In genomic region chr17:83288143-83288492, GRCm38 (mm10) we compare ENCODE assay signal across 10 mouse cellular contexts.
A peak's percentile ranks its signal among the peaks of the same experiment; 100 is the strongest.
DNase-seq lines count a peak whose midpoint lies in the region; ATAC-seq and TF ChIP-seq lines count a peak whose summit lies in the region.
"Had no signal": no experiment of that assay in that cellular context is flagged by ENCODE, and none has a peak within 500 bp of the region (broad histone marks: within the 10 kb centered on the region; RNA-seq: fewer than 3 reads in every experiment).

No protein-coding gene starts in this region.

- H3K9ac ChIP-seq in lung, embryonic 14.5 days: no peak overlapping the region
- H3K9ac ChIP-seq in forebrain, embryonic 16.5 days (replicated peaks; ENCODE audit: low read depth, low read length): no peak overlapping the region; the same call in 1 of the 2 replicates
- no peak overlapping the region for H3K9ac ChIP-seq in hindbrain, embryonic 11.5 days (ENCODE audit: low read depth, low read length)

- H3K4me3 ChIP-seq in lung, embryonic 14.5 days (ENCODE audit: low read depth, low read length): no peak overlapping the region
- H3K4me3 ChIP-seq in lung, adult 2 months (replicated peaks; ENCODE audit: extremely low read depth, low read depth, low read length): no peak overlapping the region
- H3K4me3 ChIP-seq in forebrain, embryonic 16.5 days (replicated peaks; ENCODE audit: low read length): no peak overlapping the region
- H3K4me3 ChIP-seq in hindbrain, embryonic 11.5 days (ENCODE audit: low read depth, low read length): no peak overlapping the region
- no peak overlapping the region for H3K4me3 ChIP-seq in midbrain, embryonic 10.5 days
- H3K4me3 ChIP-seq: erythroblast, embryonic 14.5 days; megakaryocyte, embryonic 14.5 days had no signal

- H3K27me3 ChIP-seq in lung, embryonic 14.5 days (ENCODE audit: insufficient read depth, low read length): no peaks in the 10 kb centered on the region
- no peaks in the 10 kb centered on the region for H3K27me3 ChIP-seq in forebrain, embryonic 16.5 days (replicated peaks; ENCODE audit: control insufficient read depth, insufficient read depth, low read length)
- no peaks in the 10 kb centered on the region for H3K27me3 ChIP-seq in hindbrain, embryonic 11.5 days (ENCODE audit: control insufficient read depth, insufficient read depth, low read length)
- no peaks in the 10 kb centered on the region for H3K27me3 ChIP-seq in midbrain, embryonic 10.5 days (ENCODE audit: low read depth, poor library complexity, severe bottlenecking)

- no peak for TF ChIP-seq POLR2A in lung, adult 2 months (IDR thresholded peaks at IDR 0.05; ENCODE audit: borderline replicate concordance, extremely low read depth, low read depth, low read length)

- H3K9me3 ChIP-seq in lung, embryonic 14.5 days (ENCODE audit: low read depth, low read length): no peaks in the 10 kb centered on the region
- H3K9me3 ChIP-seq in forebrain, embryonic 16.5 days (ENCODE audit: control insufficient read depth, low read length): no peaks in the 10 kb centered on the region
- no peaks in the 10 kb centered on the region for H3K9me3 ChIP-seq in hindbrain, embryonic 11.5 days (ENCODE audit: control insufficient read depth, low read length)
- H3K9me3 ChIP-seq in midbrain, embryonic 10.5 days (replicated peaks): no peaks in the 10 kb centered on the region
- H3K9me3 ChIP-seq: megakaryocyte, embryonic 14.5 days had no signal

- no peak overlapping the region for H3K4me2 ChIP-seq in lung, embryonic 14.5 days
- no peak overlapping the region for H3K4me2 ChIP-seq in forebrain, embryonic 16.5 days (ENCODE audit: low read length)
- H3K4me2 ChIP-seq in hindbrain, embryonic 11.5 days (replicated peaks; ENCODE audit: low read depth, low read length): no peak overlapping the region

- no peak for TF ChIP-seq CTCF in lung, embryonic 14.5 days (IDR thresholded peaks at IDR 0.05; ENCODE audit: low read depth)
- no peak for TF ChIP-seq CTCF in lung, adult 2 months (IDR thresholded peaks at IDR 0.05; ENCODE audit: insufficient read depth, low read length)

- no peaks in the 10 kb centered on the region for H3K36me3 ChIP-seq in lung, embryonic 14.5 days (ENCODE audit: insufficient read depth)
- H3K36me3 ChIP-seq in forebrain, embryonic 16.5 days (ENCODE audit: control insufficient read depth, insufficient read depth): no peaks in the 10 kb centered on the region
- H3K36me3 ChIP-seq in hindbrain, embryonic 11.5 days (ENCODE audit: control insufficient read depth, insufficient read depth, low read length): no peaks in the 10 kb centered on the region
- H3K36me3 ChIP-seq in midbrain, embryonic 10.5 days: no peaks in the 10 kb centered on the region

- no peak overlapping the region for H3K27ac ChIP-seq in lung, embryonic 14.5 days (ENCODE audit: low read depth)
- H3K27ac ChIP-seq in forebrain, embryonic 16.5 days (ENCODE audit: low read length): peak overlapping the region; percentile 19
- H3K27ac ChIP-seq in hindbrain, embryonic 11.5 days (ENCODE audit: low read depth, low read length): peak overlapping the region; percentile 7; the same call in 1 of the 2 replicates
- H3K27ac ChIP-seq in midbrain, embryonic 10.5 days (replicated peaks): peak overlapping the region; percentile 63

- peak; percentile 79; the same call in 1 of the 2 replicates for ATAC-seq in lung, embryonic 14.5 days (ENCODE audit: insufficient read depth)
- ATAC-seq in forebrain, embryonic 16.5 days: peak; percentile 77
- ATAC-seq in hindbrain, embryonic 11.5 days (ENCODE audit: low FRiP score): peak; percentile 68; the same call in 1 of the 2 replicates
- no peak for ATAC-seq in megakaryocyte, adult 5-6 weeks (ENCODE audit: poor library complexity, severe bottlenecking)

- 0 out of 2 replicates have a peak, but pooled peaks cover 3% of the 10 kb centered on the region for H3K4me1 ChIP-seq in lung, embryonic 14.5 days (ENCODE audit: insufficient read depth)
- no peaks in the 10 kb centered on the region for H3K4me1 ChIP-seq in lung, adult 2 months (ENCODE audit: control insufficient read depth, insufficient read depth, low read length)
- H3K4me1 ChIP-seq in forebrain, embryonic 16.5 days (replicated peaks; ENCODE audit: control insufficient read depth, insufficient read depth, low read length): peaks cover 8% of the 10 kb centered on the region
- H3K4me1 ChIP-seq in hindbrain, embryonic 11.5 days (replicated peaks; ENCODE audit: control insufficient read depth, insufficient read depth, low read length): no peaks in the 10 kb centered on the region; the same call in 1 of the 2 replicates
- H3K4me1 ChIP-seq in midbrain, embryonic 10.5 days: peaks cover 13% of the 10 kb centered on the region

- WGBS in lung, embryonic 14.5 days: 15% methylated on average over 7 of the region's 7 CpGs
- WGBS in lung, adult 2 months: 38% methylated on average over 7 of the region's 7 CpGs
- WGBS in forebrain, embryonic 16.5 days: 32% methylated on average over 7 of the region's 7 CpGs
- 24% methylated on average over 7 of the region's 7 CpGs for WGBS in hindbrain, embryonic 11.5 days
- 28% methylated on average over 7 of the region's 7 CpGs for WGBS in midbrain, embryonic 10.5 days

- peak; percentile 65 for DNase-seq in lung, embryonic 14.5 days
- DNase-seq in lung, adult 2 months: no peak
- DNase-seq in hindbrain, embryonic 11.5 days (ENCODE audit: low spot score): no peak
- no peak for DNase-seq in midbrain, embryonic 10.5 days (ENCODE audit: low spot score)
- no peak for DNase-seq in ovary, postnatal 10 days (ENCODE audit: low spot score)
- DNase-seq in testis, postnatal 14 days (ENCODE audit: low spot score): no peak
